ENCODE assay signal across 25 mouse cellular contexts in the genomic region with DNA sequence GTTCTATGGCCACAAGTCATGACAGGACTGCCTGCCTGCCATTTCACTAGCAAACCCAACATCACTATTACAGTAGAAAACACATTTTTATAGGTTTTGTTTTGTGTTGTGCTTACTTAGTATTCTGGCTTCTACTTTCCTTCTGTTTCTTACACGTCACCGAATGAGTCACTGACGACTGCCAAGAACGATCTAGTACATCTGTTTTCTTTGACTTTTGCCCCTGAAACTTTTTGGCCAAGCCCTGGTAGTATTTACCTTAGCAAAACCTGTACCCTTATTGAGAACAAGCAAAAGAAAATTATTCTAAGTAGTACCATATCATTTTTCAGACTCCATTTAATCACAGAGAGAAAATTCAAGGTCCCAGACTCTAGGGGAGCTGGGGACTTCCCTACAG.
"Had no signal": no experiment of that assay in that cellular context is flagged by ENCODE, and none has a peak within 500 bp of the region (broad histone marks: within the 10 kb centered on the region; RNA-seq: fewer than 3 reads in every experiment).

No protein-coding gene starts in this region.

- H3K9me3 ChIP-seq: heart, embryonic 10.5 days; hindbrain, embryonic 10.5 days; hindbrain, embryonic 12.5 days; intestine, embryonic 15.5 days; limb, embryonic 10.5 days; limb, embryonic 12.5 days; liver, embryonic 13.5 days; liver, embryonic 15.5 days had no signal

- H3K27ac ChIP-seq: gastrocnemius, adult 2 months; heart, embryonic 10.5 days; hindbrain, embryonic 10.5 days; hindbrain, embryonic 12.5 days; hindbrain, embryonic 14.5 days; intestine, embryonic 15.5 days; layer of hippocampus, adult 2 months; left cerebral cortex, adult 2 months; limb, embryonic 10.5 days; limb, embryonic 12.5 days; liver, embryonic 13.5 days; liver, embryonic 15.5 days had no signal

- H3K9ac ChIP-seq: heart, embryonic 12.5 days; hindbrain, embryonic 12.5 days; hindbrain, embryonic 14.5 days; intestine, embryonic 15.5 days; limb, embryonic 12.5 days; liver, embryonic 13.5 days; liver, embryonic 15.5 days had no signal

- H3K36me3 ChIP-seq: heart, embryonic 10.5 days; heart, embryonic 12.5 days; hindbrain, embryonic 10.5 days; hindbrain, embryonic 12.5 days; intestine, embryonic 15.5 days; limb, embryonic 10.5 days; limb, embryonic 12.5 days; liver, embryonic 13.5 days; liver, embryonic 15.5 days had no signal

- ATAC-seq: hindbrain, embryonic 16.5 days; inflammation-experienced regulatory T-cells, adult 6 months; intestine, embryonic 15.5 days; intestine, postnatal 0 days had no signal

- H3K4me2 ChIP-seq: heart, embryonic 12.5 days; hindbrain, embryonic 12.5 days; hindbrain, embryonic 14.5 days; intestine, embryonic 15.5 days; limb, embryonic 12.5 days; liver, embryonic 11.5 days; liver, embryonic 13.5 days; liver, embryonic 15.5 days had no signal

- H3K4me1 ChIP-seq: heart, embryonic 10.5 days; hindbrain, embryonic 12.5 days; intestine, embryonic 15.5 days; limb, embryonic 12.5 days; liver, embryonic 13.5 days; liver, embryonic 15.5 days had no signal

- H3K27me3 ChIP-seq: heart, embryonic 12.5 days; hindbrain, embryonic 12.5 days; intestine, embryonic 15.5 days; limb, embryonic 12.5 days; liver, embryonic 13.5 days; liver, embryonic 15.5 days had no signal

- DNase-seq: gastrocnemius, adult 2 months; gastrocnemius, postnatal 10 days; gastrocnemius, postnatal 25 days; heart, adult 18-20 months; heart, postnatal 10 days; heart, postnatal 4 days; kidney, adult 18-20 months; kidney, postnatal 10 days; kidney, postnatal 4 days; liver, embryonic 13.5 days had no signal

- H3K4me3 ChIP-seq: gastrocnemius, adult 2 months; heart, embryonic 10.5 days; heart, embryonic 12.5 days; hindbrain, embryonic 10.5 days; hindbrain, embryonic 12.5 days; intestine, embryonic 15.5 days; layer of hippocampus, adult 2 months; left cerebral cortex, adult 2 months; limb, embryonic 10.5 days; limb, embryonic 12.5 days; liver, embryonic 13.5 days; liver, embryonic 15.5 days had no signal
